Mouse (Mus musculus): ENCODE results near the gene Rap2a. TPM values are rescaled to one million over a fixed set of nuclear protein-coding genes. Genes with fewer than 3 reads are reported as not detected.

Gene Rap2a
- total RNA-seq (2017), result 7.0 and 9.3 TPM in 2 replicates

GRCm38 (mm10) chr14:120477982-120478568 lies at the start of gene Rap2a:
Gene Rap2a (plus strand): TSS chr14:120478444.
- peak; percentile 60 to 71 for ATAC-seq (replicated peaks in 1 of 2; ENCODE audit: insufficient read depth in 1 of 2, low FRiP score in 2 of 2, low TSS enrichment in 1 of 2, low read depth in 1 of 2, poor library complexity in 2 of 2, severe bottlenecking in 2 of 2)

GRCm38 (mm10) chr14:120428497-120428896 lies 49.7 kb upstream of the Rap2a start:
- no peak for ATAC-seq (replicated peaks in 1 of 2; ENCODE audit: insufficient read depth in 1 of 2, low FRiP score in 2 of 2, low TSS enrichment in 1 of 2, low read depth in 1 of 2, poor library complexity in 2 of 2, severe bottlenecking in 2 of 2)

GRCm38 (mm10) chr14:120432773-120433172 lies 45.5 kb upstream of the Rap2a start:
- ATAC-seq (replicated peaks in 1 of 2; ENCODE audit: insufficient read depth in 1 of 2, low FRiP score in 2 of 2, low TSS enrichment in 1 of 2, low read depth in 1 of 2, poor library complexity in 2 of 2, severe bottlenecking in 2 of 2), result peak; percentile 38 to 46; a peak in 1 of 4 replicates

GRCm38 (mm10) chr14:120433931-120434398 lies 44.3 kb upstream of the Rap2a start:
- peak; percentile 79 to 91 for ATAC-seq (replicated peaks in 1 of 2; ENCODE audit: insufficient read depth in 1 of 2, low FRiP score in 2 of 2, low TSS enrichment in 1 of 2, low read depth in 1 of 2, poor library complexity in 2 of 2, severe bottlenecking in 2 of 2)

- no peak for ATAC-seq (replicated peaks in 1 of 2; ENCODE audit: insufficient read depth in 1 of 2, low FRiP score in 2 of 2, low TSS enrichment in 1 of 2, low read depth in 1 of 2, poor library complexity in 2 of 2, severe bottlenecking in 2 of 2)
Measured at GRCm38 (mm10) chr14:120434831-120435230, 43.4 kb upstream of the Rap2a start.

GRCm38 (mm10) chr14:120440716-120441115 lies 37.5 kb upstream of the Rap2a start:
- ATAC-seq (replicated peaks in 1 of 2; ENCODE audit: insufficient read depth in 1 of 2, low FRiP score in 2 of 2, low TSS enrichment in 1 of 2, low read depth in 1 of 2, poor library complexity in 2 of 2, severe bottlenecking in 2 of 2), result no peak

- ATAC-seq (replicated peaks in 1 of 2; ENCODE audit: insufficient read depth in 1 of 2, low FRiP score in 2 of 2, low TSS enrichment in 1 of 2, low read depth in 1 of 2, poor library complexity in 2 of 2, severe bottlenecking in 2 of 2), result no peak
Measured at GRCm38 (mm10) chr14:120441256-120441655, 37.0 kb upstream of the Rap2a start.

DNA sequence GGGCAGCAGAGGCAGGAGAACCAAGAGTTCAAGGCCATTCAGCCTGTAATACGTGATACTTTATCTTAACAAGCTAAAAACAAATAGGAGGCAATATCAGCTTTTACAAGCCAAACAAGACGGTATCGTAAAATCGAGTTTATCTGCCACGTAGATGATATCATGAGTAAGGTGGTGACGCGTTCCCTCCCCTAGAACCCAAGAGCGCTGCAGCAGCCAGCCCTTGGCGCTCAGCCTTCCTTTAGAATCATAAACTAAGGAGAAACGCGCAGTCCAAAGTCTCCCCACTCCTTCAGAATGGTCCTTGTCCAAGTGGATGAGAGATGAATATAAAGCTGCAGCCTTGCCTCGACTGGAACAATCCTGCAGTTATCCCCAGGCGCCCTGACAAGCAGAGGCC lies 36.4 kb upstream of the Rap2a start:
- no peak for ATAC-seq (replicated peaks in 1 of 2; ENCODE audit: insufficient read depth in 1 of 2, low FRiP score in 2 of 2, low TSS enrichment in 1 of 2, low read depth in 1 of 2, poor library complexity in 2 of 2, severe bottlenecking in 2 of 2)

DNA sequence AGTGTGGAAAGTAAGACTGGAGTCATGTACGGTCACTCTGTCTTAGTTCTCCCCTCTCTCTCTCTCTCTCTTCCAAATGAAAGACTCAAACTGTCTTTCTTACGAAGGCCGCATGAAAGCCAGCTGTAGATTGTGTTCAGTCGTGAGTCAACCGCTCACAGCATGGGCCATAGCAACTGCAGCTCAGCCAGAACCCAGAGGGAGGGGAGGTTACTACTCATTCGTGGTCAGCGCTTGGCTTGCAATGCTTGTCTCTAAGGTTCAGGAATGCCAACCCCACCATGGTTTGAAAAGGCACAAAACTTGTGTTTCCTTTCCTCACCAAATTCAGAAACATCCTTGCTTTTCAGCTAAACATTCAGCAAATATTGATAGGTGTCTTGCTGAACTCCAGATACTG lies 24.0 kb upstream of the Rap2a start:
- no peak for ATAC-seq (replicated peaks in 1 of 2; ENCODE audit: insufficient read depth in 1 of 2, low FRiP score in 2 of 2, low TSS enrichment in 1 of 2, low read depth in 1 of 2, poor library complexity in 2 of 2, severe bottlenecking in 2 of 2)

DNA sequence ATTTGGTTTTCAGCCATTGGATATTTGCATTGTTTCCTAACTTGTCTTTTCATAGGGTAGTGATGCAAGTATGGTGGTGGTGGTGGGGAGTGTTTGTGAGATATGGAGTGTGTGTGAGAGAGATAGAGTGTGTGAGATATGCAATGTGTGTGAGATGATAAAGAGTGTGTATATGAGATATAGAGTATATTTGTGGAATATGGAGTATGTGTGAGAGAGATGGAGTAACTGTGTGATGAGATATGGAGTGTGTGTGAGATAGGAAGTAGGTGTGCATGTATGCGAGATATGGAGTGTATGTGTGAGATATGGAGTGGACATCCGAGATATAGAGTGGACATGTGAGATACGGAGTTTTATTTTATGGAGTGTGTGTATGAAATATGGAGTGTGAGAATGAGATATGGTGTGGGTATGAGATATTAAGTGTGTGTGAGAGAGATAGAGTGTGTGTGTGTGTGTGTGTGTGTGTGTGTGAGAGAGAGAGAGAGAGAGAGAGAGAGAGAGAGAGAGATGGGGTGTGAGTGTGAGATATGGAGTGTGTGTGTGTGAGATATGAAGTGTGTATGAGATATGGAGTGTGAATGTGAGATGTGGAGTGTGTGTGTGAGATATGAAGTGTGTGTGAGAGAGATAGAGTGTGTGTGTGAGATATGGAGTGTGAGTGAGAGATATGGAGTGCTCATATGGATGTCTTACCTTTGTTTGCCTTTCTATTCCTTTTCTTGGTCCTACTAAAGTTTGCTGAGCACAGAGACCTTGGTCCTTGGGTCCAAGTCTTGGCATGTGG lies 14.1 kb upstream of the Rap2a start:
- no peak for ATAC-seq (replicated peaks in 1 of 2; ENCODE audit: insufficient read depth in 1 of 2, low FRiP score in 2 of 2, low TSS enrichment in 1 of 2, low read depth in 1 of 2, poor library complexity in 2 of 2, severe bottlenecking in 2 of 2)

- no peak for ATAC-seq (replicated peaks in 1 of 2; ENCODE audit: insufficient read depth in 1 of 2, low FRiP score in 2 of 2, low TSS enrichment in 1 of 2, low read depth in 1 of 2, poor library complexity in 2 of 2, severe bottlenecking in 2 of 2)
Measured at GRCm38 (mm10) chr14:120466816-120467215, 11.4 kb upstream of the Rap2a start.

DNA sequence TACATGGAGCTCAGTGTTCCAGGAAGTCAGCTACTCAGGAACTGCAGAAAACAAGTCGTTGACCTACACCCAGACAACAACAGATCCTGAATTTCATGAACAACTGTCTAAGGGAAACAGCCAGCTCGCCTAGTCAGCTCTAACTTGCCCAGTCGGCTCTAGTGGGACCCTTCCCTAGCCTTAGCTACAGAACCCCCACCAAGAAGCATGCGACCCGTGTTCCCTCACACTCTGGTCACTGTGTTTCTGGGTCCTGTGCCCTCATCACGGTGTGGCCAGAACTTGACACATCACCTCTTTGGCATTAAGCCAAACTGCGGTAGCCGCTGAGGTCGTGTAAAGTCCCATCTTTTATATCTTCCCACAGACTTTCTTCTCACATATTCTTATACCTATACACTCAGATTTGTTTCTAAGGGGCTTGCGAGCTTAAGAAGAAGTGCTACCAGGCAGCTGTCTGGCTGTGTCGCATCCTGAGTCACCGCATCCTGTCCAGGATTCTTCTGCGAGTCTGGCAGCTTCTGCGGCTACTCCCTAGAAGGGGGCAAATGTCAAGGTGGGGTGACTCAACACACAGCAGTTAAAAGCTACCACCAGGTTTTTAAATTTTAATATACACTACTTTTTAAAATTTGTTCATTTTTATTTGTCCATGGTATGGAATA lies 9.0 kb upstream of the Rap2a start:
- ATAC-seq (replicated peaks in 1 of 2; ENCODE audit: insufficient read depth in 1 of 2, low FRiP score in 2 of 2, low TSS enrichment in 1 of 2, low read depth in 1 of 2, poor library complexity in 2 of 2, severe bottlenecking in 2 of 2), result no peak

GRCm38 (mm10) chr14:120476186-120476697 lies 2.0 kb upstream of the Rap2a start:
- ATAC-seq (replicated peaks in 1 of 2; ENCODE audit: insufficient read depth in 1 of 2, low FRiP score in 2 of 2, low TSS enrichment in 1 of 2, low read depth in 1 of 2, poor library complexity in 2 of 2, severe bottlenecking in 2 of 2), result no peak

GRCm38 (mm10) chr14:120477288-120477981 lies 809 bp upstream of the Rap2a start:
- peak; percentile 85 to 94 for ATAC-seq (replicated peaks in 1 of 2; ENCODE audit: insufficient read depth in 1 of 2, low FRiP score in 2 of 2, low TSS enrichment in 1 of 2, low read depth in 1 of 2, poor library complexity in 2 of 2, severe bottlenecking in 2 of 2)

DNA sequence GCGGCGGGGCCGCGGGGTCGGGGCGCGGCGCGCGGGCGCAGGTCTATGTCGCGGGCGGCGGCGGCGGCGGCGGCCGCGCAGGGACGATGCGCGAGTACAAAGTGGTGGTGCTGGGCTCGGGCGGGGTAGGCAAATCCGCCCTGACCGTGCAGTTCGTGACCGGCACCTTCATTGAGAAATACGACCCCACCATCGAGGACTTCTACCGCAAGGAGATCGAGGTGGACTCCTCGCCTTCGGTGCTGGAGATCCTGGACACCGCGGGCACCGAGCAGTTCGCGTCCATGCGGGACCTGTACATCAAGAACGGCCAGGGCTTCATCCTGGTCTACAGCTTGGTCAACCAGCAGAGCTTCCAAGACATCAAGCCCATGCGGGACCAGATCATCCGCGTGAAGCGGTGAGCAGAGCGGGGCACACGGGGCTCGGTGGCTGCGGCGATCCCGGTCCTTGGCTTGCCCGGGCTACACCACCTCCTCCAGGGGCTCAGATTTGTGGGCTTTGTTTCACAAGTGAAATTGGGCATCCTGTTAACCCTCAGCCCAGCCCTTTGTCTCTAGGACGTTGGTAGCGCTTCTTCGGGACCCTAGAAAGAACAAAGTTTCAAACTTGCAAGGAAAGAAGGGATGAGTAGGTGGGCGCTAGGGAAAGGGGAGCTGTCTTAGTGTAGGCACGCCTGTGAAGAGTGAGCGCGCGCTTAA lies 547 bp downstream of the Rap2a start:
- no peak for ATAC-seq (replicated peaks in 1 of 2; ENCODE audit: insufficient read depth in 1 of 2, low FRiP score in 2 of 2, low TSS enrichment in 1 of 2, low read depth in 1 of 2, poor library complexity in 2 of 2, severe bottlenecking in 2 of 2)

GRCm38 (mm10) chr14:120480341-120480900 lies 2.2 kb downstream of the Rap2a start:
- ATAC-seq (replicated peaks in 1 of 2; ENCODE audit: insufficient read depth in 1 of 2, low FRiP score in 2 of 2, low TSS enrichment in 1 of 2, low read depth in 1 of 2, poor library complexity in 2 of 2, severe bottlenecking in 2 of 2), result no peak

DNA sequence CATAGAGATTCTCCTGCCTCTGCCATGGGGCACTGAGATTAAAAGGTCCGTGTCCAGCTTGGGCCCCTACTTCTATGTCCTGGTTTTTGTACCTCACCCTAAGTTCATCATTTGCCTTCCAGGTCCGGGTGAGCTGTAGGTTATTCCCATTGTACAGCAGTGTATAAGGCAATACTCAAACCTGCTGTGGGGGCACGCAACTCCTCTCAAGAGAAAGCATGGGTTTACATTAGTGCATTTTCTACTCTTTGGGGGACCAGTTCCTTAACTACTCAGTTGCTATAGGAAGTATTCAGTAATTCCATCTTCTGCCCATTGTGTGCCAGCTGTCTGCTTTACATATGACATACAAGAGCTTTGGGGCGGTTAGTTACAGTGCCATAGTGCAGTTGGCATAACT lies 2.7 kb downstream of the Rap2a start:
- ATAC-seq (replicated peaks in 1 of 2; ENCODE audit: insufficient read depth in 1 of 2, low FRiP score in 2 of 2, low TSS enrichment in 1 of 2, low read depth in 1 of 2, poor library complexity in 2 of 2, severe bottlenecking in 2 of 2), result no peak

Data from hematopoietic stem cell, adult 5-6 weeks (primary cell).